Mouse (Mus musculus): ENCODE results near the gene Ube2b.

Ube2b gene

DNA sequence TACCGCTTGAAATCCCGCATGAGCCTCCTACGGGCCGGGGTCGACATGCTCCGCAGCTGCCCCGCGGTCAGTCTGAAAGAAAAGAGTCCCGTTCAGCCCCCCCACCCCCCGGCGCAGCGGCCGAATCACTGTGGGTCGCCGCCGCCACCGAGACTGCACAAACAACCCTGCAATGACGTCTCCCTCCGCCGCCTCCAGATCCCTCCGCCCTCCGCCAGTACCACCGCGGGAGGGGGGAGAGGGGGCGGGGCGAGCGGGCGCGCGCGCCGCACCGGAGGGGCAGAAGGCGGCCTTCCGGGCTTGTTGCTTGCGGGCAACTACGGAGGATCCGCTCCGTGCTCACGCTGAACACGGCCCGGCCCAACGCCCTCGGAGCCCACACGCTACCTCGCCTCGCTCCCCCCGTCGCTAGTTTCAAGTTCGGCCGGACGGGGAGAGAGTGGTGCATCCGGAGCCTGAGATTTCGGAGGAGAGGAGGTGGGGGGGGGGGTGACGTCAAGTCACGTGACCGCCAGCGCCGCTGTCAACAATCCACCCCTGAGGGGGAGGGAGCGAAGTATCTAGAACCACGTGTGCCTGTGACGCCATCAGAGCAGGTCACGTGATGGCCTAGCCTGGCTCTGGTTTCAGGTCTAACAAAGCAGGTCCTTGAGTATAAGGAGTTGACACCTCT, at the start of gene Ube2b:
Ube2b (minus strand) TSS at position 473 of the 673 bp plus-strand sequence.
- ATAC-seq (ENCODE audit: low TSS enrichment) = peak; percentile 72

GRCm38 (mm10) chr11:52046446-52047165, 46.0 kb upstream of the Ube2b start:
- ATAC-seq (ENCODE audit: low TSS enrichment) = no peak

GRCm38 (mm10) chr11:52044156-52044555, 43.6 kb upstream of the Ube2b start:
- no peak for ATAC-seq (ENCODE audit: low TSS enrichment)

GRCm38 (mm10) chr11:52043224-52043623, 42.7 kb upstream of the Ube2b start:
- no peak; the same call in 1 of the 2 replicates for ATAC-seq (ENCODE audit: low TSS enrichment)

- ATAC-seq (ENCODE audit: low TSS enrichment) = no peak
Observed at GRCm38 (mm10) chr11:52037659-52038058, 37.1 kb upstream of the Ube2b start.

DNA sequence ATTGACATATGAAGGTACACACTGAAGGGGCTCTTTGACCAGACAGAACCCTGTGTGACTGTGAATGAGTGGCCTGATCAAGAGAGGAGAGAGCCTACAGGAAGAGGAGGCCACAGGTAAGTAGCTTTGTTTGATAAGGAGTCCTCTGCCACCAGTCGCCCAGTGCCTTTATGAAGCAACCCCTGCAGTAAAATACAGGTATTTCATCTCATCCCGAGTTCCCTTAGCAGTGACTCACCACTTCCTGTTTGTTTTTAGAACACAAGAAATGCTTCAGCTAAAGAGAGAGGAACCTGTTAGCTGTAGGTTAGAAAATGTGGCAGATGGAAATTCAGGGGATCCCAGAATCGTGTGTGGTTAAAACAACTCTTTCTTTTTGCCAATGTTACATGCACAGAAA, 35.3 kb upstream of the Ube2b start:
- ATAC-seq (ENCODE audit: low TSS enrichment) = no peak

GRCm38 (mm10) chr11:52033953-52034352, 33.4 kb upstream of the Ube2b start:
- no peak for ATAC-seq (ENCODE audit: low TSS enrichment)

DNA sequence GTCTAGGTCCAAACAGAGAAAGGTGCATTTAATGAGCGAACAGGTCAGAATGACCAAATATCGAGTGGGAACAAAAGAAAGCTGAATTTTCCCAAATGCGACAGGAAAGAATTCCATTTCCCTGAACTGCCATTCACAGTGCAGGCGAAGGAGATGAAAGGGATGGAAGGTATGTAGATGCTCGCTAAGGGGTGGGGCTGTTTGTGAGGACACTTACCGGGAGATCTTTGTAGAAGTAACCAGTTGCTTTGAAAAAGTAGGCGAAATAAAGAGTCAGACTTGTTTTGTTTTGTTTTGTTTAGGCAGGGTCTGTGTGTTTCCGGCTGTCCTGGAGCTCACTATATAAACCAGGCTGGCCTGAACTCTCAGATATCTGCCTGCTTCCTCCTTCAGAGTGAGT, 31.8 kb upstream of the Ube2b start:
- ATAC-seq (ENCODE audit: low TSS enrichment) = no peak

DNA sequence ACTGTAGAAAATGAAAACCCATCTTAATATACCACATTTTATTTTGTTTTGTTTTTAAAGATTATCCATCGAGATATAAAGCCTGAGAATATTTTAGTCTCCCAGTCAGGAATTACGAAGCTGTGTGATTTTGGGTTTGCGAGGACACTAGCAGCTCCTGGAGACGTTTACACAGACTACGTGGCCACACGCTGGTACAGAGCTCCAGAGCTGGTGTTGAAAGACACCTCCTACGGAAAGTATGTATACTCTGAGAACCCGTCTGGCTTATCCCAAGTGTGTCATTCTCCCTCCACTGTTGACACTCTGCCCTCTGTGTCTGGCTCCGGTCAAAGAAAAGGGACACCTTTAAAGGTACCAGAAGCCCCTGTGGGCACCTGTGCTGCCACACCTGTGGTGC, 17.7 kb upstream of the Ube2b start:
- peak; percentile 91 for ATAC-seq (ENCODE audit: low TSS enrichment)

DNA sequence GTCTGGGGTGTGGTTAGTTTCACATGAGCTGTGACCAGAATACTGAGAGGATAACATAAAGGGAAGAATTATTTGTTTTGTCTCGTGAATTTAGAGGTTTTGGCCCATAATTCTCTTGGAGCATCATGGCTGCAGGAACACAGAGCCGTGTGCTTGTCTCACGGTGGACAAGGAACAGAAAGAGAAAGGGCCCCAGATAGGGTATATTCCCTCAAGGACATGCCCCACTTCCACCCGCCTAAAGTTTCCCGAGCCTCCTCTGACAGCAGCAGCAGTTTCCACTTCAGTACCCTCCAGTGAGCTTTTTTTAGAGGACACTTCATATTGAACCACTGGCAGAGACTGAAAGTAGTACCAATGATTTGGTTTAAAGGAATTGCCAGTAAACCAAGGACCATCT, 11.0 kb upstream of the Ube2b start:
- no peak for ATAC-seq (ENCODE audit: low TSS enrichment)

DNA sequence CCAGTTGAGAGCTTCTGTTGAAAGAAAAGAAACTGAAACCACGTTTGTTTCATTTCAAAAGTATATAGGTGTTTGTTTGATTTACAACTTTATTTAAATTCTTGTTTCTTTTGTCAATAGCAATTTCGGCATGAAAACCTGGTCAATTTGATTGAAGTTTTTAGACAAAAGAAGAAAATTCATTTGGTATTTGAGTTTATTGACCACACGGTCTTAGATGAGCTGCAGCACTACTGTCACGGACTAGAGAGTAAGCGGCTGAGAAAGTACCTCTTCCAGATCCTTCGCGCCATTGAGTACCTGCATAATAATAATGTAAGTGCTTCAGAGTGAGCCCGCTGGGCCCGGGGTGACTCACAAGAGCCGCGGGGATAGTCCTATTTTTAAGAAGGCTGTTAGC, 10.4 kb upstream of the Ube2b start:
- no peak for ATAC-seq (ENCODE audit: low TSS enrichment)

- ATAC-seq (ENCODE audit: low TSS enrichment) = no peak
Observed at GRCm38 (mm10) chr11:52005586-52005985, 5.0 kb upstream of the Ube2b start.

DNA sequence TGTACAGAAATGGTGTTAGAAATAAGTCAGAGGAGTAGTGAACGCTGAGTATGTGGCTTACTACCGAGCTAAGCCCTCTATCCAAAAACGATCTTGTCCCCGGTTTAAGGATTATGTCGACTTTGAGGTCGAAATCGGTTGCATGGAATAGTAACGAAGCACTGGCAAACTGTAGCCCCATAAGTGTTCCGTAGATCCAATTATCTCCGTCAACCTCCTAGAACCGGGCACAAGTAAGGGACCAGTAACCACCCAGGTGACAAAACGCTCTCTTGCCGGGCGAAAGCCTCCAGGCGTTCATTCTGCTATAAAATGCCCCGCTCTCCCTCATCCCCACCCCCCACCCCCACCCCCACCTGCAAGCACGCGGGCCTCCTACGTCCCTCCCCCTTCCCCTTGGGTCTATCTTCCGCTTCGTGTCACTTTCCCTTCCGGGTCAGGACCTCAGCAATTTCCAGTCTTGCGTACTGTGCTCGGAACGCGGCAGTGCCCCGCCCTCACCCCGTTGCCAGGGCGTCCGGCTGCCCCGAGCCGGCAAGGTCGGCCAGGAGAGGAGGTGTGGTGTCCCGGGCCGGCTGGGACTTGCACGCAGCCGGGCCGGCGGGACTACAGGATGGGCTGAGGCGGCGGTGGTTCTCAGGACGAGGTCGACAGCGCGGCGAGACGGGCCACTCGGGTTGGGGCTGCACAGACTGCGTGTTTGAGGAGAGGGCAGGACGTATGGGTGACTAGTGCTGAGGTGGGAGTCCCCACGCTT, 3.4 kb upstream of the Ube2b start, which contains the start of gene Cdkl3:
Cdkl3 (plus strand) TSS at position 450 of the 757 bp plus-strand sequence.
- ATAC-seq (ENCODE audit: low TSS enrichment) = peak; percentile 82

DNA sequence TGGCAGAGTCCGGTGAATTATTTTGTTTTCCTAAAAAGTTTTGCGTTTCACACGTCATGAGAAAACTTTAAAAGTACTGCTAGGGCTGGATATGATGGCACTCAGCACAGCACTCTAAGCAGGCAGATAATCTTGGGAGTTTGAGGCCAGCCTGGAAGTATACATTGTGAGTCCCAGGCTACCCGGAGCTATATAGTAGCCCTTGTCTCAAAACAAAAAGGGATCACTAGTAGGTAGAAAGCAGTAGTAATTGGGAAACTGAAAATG, 2.9 kb upstream of the Ube2b start:
- ATAC-seq (ENCODE audit: low TSS enrichment) = no peak

- ATAC-seq (ENCODE audit: low TSS enrichment) = no peak
Observed at GRCm38 (mm10) chr11:52002842-52003504, 2.4 kb upstream of the Ube2b start.

DNA sequence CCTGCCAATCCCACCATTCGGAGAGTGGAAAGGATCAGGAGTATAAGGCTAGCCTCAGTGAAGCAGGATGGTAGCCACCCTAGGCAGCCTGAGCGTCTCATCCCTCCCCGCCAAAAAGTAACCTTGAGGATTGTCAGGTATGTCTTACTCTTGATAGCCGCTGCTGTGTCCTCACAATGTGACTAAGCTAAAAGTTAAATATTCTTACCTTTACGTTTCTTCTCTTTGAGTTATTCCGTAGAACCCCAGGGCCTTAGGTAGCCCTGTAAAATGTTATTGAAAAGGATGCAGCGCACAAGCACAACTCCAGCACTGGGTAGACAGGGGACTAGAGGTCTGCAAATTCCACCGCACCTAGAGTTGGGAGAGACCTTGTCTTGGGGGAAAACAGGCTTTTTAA, 1.3 kb upstream of the Ube2b start:
- ATAC-seq (ENCODE audit: low TSS enrichment) = no peak

GRCm38 (mm10) chr11:52001341-52001740, 779 bp upstream of the Ube2b start:
- ATAC-seq (ENCODE audit: low TSS enrichment) = no peak

- ATAC-seq (ENCODE audit: low TSS enrichment) = peak; percentile 13; the same call in 1 of the 2 replicates
Observed at GRCm38 (mm10) chr11:51999611-52000289, 812 bp downstream of the Ube2b start.

DNA sequence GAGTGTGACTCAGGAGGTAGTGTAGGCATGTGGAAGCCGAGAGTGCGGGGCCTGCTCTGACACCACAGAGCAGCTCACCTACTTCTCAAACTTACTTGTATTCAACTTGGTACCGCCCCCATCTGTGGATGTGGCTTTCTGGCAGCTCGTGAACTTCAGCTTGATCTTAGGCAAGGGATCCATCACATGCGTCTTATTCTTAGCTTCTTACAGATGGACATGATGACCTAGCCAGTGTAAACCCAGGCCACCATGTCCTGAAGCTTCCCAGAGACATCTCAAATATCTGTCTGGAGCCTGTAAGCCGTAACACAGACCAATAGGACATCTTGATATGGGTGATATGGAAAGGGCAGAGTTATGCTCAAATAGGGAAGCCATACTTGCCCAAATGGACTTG, 28.9 kb downstream of the Ube2b start:
- no peak for ATAC-seq (ENCODE audit: low TSS enrichment)

DNA sequence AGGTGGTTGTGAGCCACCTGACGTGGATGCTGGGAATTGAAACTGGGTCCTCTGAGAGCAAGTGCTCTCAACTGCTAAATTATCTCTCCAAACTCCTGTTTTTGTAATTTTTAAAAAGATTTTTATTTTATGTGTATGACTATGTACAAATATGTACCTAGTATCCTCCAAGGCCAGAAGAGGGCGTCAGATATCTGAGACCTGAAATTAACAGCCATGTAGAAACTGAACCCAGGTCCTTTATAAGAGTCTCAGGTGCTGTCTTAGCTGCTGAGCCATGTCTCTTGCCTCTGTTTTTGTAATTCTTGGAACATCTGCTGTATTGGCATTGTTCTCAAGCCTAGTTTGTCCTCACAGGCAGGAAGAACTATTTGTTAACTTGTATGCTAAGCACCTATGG, 31.1 kb downstream of the Ube2b start:
- ATAC-seq (ENCODE audit: low TSS enrichment) = no peak

DNA sequence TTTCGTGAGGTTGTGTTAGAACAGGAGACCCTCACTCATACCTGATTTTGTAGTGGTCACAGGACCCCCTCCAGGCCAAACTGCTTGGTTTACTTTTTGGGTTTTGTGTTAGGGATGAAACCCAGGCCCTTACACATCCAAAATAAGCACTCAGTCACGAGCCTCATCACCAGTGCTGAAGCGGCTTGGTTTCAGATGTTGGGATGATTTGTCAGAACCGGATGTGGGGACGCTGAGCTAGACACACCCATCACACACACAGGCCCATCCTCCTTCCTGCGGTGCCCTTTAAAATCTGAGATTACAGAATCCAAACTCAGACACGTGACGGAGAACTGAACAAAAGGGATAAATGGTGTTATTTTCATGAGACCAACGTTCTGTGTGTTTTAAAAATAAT, 31.7 kb downstream of the Ube2b start:
- no peak for ATAC-seq (ENCODE audit: low TSS enrichment)
